In genomic region chrX:41401590-41402240, GRCm38 (mm10) we compare ENCODE assay signal across 8 mouse cellular contexts. TPM values are rescaled to one million over a fixed set of nuclear protein-coding genes. Genes with fewer than 3 reads are reported as not detected.
DNase-seq lines count a peak whose midpoint lies in the region; ATAC-seq and TF ChIP-seq lines count a peak whose summit lies in the region.

No protein-coding gene starts in this region.

- H3K9me3 ChIP-seq in embryonic facial prominence, embryonic 15.5 days (replicated peaks), result no peaks in the 10 kb centered on the region
- no peaks in the 10 kb centered on the region for H3K9me3 ChIP-seq in hindbrain, embryonic 11.5 days (ENCODE audit: control insufficient read depth, low read length)
- H3K9me3 ChIP-seq in limb, embryonic 14.5 days (ENCODE audit: control insufficient read depth, low read length), result no peaks in the 10 kb centered on the region

- no peak for ATAC-seq in embryonic facial prominence, embryonic 15.5 days (ENCODE audit: insufficient number of reproducible peaks, low FRiP score, low TSS enrichment, low read depth)
- ATAC-seq in hindbrain, embryonic 11.5 days (ENCODE audit: low FRiP score), result peak; percentile 58
- no peak for ATAC-seq in limb, embryonic 14.5 days (ENCODE audit: low FRiP score, low read depth)
- no peak for ATAC-seq in erythroid progenitor cell, adult 5-6 weeks (replicated peaks; ENCODE audit: low FRiP score, poor library complexity, severe bottlenecking)

- H3K4me3 ChIP-seq in thymus, adult 2 months (ENCODE audit: control insufficient read depth, insufficient read depth, low read length), result peak overlapping the region; percentile 63
- peak overlapping the region; percentile 44 for H3K4me3 ChIP-seq in embryonic facial prominence, embryonic 15.5 days (replicated peaks)
- peak overlapping the region; percentile 35 for H3K4me3 ChIP-seq in hindbrain, embryonic 11.5 days (ENCODE audit: low read depth, low read length)
- H3K4me3 ChIP-seq in limb, embryonic 14.5 days (replicated peaks; ENCODE audit: low read length), result peak overlapping the region; percentile 42

- TF ChIP-seq POLR2A in thymus, adult 2 months (IDR thresholded peaks at IDR 0.05; ENCODE audit: control insufficient read depth, extremely low read depth, insufficient read depth, low read length, poor library complexity), result no peak
- no peak for TF ChIP-seq POLR2A in limb, embryonic 14.5 days (IDR thresholded peaks at IDR 0.05; ENCODE audit: borderline replicate concordance, extremely low read depth, insufficient read depth, insufficient read length)

- peak overlapping the region; percentile 56 for H3K4me2 ChIP-seq in embryonic facial prominence, embryonic 15.5 days (replicated peaks)
- H3K4me2 ChIP-seq in hindbrain, embryonic 11.5 days (replicated peaks; ENCODE audit: low read depth, low read length), result peak overlapping the region; percentile 55
- peak overlapping the region; percentile 57 for H3K4me2 ChIP-seq in limb, embryonic 14.5 days (replicated peaks; ENCODE audit: low read depth, low read length, severe bottlenecking)

- H3K27me3 ChIP-seq in thymus, adult 2 months (ENCODE audit: control insufficient read depth, insufficient read depth, low read length), result no peaks in the 10 kb centered on the region
- peaks cover 4% of the 10 kb centered on the region; the same call in 1 of the 2 replicates for H3K27me3 ChIP-seq in embryonic facial prominence, embryonic 15.5 days
- no peaks in the 10 kb centered on the region for H3K27me3 ChIP-seq in hindbrain, embryonic 11.5 days (ENCODE audit: control insufficient read depth, insufficient read depth, low read length)
- H3K27me3 ChIP-seq in limb, embryonic 14.5 days (ENCODE audit: control insufficient read depth, insufficient read depth, low read length), result peaks cover 2% of the 10 kb centered on the region; the same call in 1 of the 2 replicates

- peak overlapping the region; percentile 9; the same call in 1 of the 2 replicates for H3K9ac ChIP-seq in embryonic facial prominence, embryonic 15.5 days
- H3K9ac ChIP-seq in hindbrain, embryonic 11.5 days (ENCODE audit: low read depth, low read length), result peak overlapping the region; percentile 40; the same call in 1 of the 2 replicates
- H3K9ac ChIP-seq in limb, embryonic 14.5 days (ENCODE audit: low read depth, low read length, severe bottlenecking), result peak overlapping the region; percentile 44

- no peak overlapping the region for H3K27ac ChIP-seq in thymus, adult 2 months (ENCODE audit: control insufficient read depth, insufficient read depth, low read length)
- H3K27ac ChIP-seq in embryonic facial prominence, embryonic 15.5 days (replicated peaks), result peak overlapping the region; percentile 28; the same call in 1 of the 2 replicates
- no peak overlapping the region for H3K27ac ChIP-seq in hindbrain, embryonic 11.5 days (ENCODE audit: low read depth, low read length)
- H3K27ac ChIP-seq in limb, embryonic 14.5 days (replicated peaks; ENCODE audit: low read depth, low read length), result no peak overlapping the region

- TF ChIP-seq CTCF in thymus, adult 2 months (IDR thresholded peaks at IDR 0.05; ENCODE audit: borderline replicate concordance, control insufficient read depth, extremely low read depth, insufficient read depth, low read length, poor library complexity), result no peak

- H3K36me3 ChIP-seq in thymus, adult 2 months (ENCODE audit: control insufficient read depth, insufficient read depth, low read length), result no peaks in the 10 kb centered on the region
- H3K36me3 ChIP-seq in embryonic facial prominence, embryonic 15.5 days, result no peaks in the 10 kb centered on the region
- no peaks in the 10 kb centered on the region for H3K36me3 ChIP-seq in hindbrain, embryonic 11.5 days (ENCODE audit: control insufficient read depth, insufficient read depth, low read length)
- H3K36me3 ChIP-seq in limb, embryonic 14.5 days (ENCODE audit: control insufficient read depth, insufficient read depth, low read length), result no peaks in the 10 kb centered on the region

- peaks cover 13% of the 10 kb centered on the region for H3K4me1 ChIP-seq in thymus, adult 2 months (replicated peaks; ENCODE audit: control insufficient read depth, insufficient read depth, low read length)
- no peaks in the 10 kb centered on the region for H3K4me1 ChIP-seq in embryonic facial prominence, embryonic 15.5 days
- H3K4me1 ChIP-seq in hindbrain, embryonic 11.5 days (replicated peaks; ENCODE audit: control insufficient read depth, insufficient read depth, low read length), result no peaks in the 10 kb centered on the region
- no peaks in the 10 kb centered on the region for H3K4me1 ChIP-seq in limb, embryonic 14.5 days (ENCODE audit: control insufficient read depth, insufficient read depth, low read length)

- peak; percentile 3 for DNase-seq in thymus, adult 2 months
- no peak for DNase-seq in thymus, adult 18-20 months
- DNase-seq in hindbrain, embryonic 11.5 days (ENCODE audit: low spot score), result peak; percentile 35
- DNase-seq in limb, embryonic 14.5 days (ENCODE audit: low spot score), result no peak
- DNase-seq in neural tube, embryonic 10.5 days (ENCODE audit: extremely low spot score, low spot score), result peak; percentile 34
- DNase-seq in layer of hippocampus, adult 11-12 months (ENCODE audit: low spot score), result no peak

- WGBS in thymus, adult 2 months, result 1% methylated on average over 17 of the region's 20 CpGs
- WGBS in embryonic facial prominence, embryonic 15.5 days, result 16% methylated on average over 20 of the region's 20 CpGs
- 17% methylated on average over 20 of the region's 20 CpGs for WGBS in hindbrain, embryonic 11.5 days
- 17% methylated on average over 19 of the region's 20 CpGs for WGBS in limb, embryonic 14.5 days

RNA-seq across cellular contexts. Expression of gene Gria3, which starts 1.1 kb away (rescaled TPM):
- 2.1 and 2.3 TPM in 2 replicates for polyA plus RNA-seq in thymus, adult 2 months (2012; rRNA removed)
- polyA plus RNA-seq in embryonic facial prominence, embryonic 15.5 days (2015; fragmentation: Nextera tagmentation; extraction: Ambion mirVana), result 6.1 and 7.2 TPM in 2 replicates
- 4.2 and 5.8 TPM in 2 replicates for polyA plus RNA-seq in hindbrain, embryonic 11.5 days (2014; fragmentation: Nextera tagmentation; extraction: Ambion mirVana)
- 10.2 and 10.5 TPM in 2 replicates for polyA plus RNA-seq in limb, embryonic 14.5 days (2012; rRNA removed)
- polyA plus RNA-seq in limb, embryonic 14.5 days (2014; fragmentation: Nextera tagmentation; extraction: Ambion mirVana), result 5.4 and 6.7 TPM in 2 replicates
- total RNA-seq in erythroid progenitor cell, adult 5-6 weeks (2015; ENCODE audit: low replicate concordance), result 3.8 and 9.0 TPM in 2 replicates
- 1.9 and 3.2 TPM in 2 replicates for total RNA-seq in erythroid progenitor cell, adult 5-6 weeks (2017; ENCODE audit: low replicate concordance)

Comparison
In these comparisons a context has a peak if more than half of its experiments do, and no peak if none do; other contexts are left out.
1. DNase-seq: peak in thymus, adult 2 months (single experiment), hindbrain, embryonic 11.5 days (single experiment) and neural tube, embryonic 10.5 days (single experiment); none in thymus, adult 18-20 months (0 of 2), limb, embryonic 14.5 days (single experiment) and layer of hippocampus, adult 11-12 months (single experiment).
2. Peak in every context shown above with its lines, with median percentiles within 50 percentile points of each other: H3K4me3 ChIP-seq, H3K4me2 ChIP-seq and H3K9ac ChIP-seq.